Mouse (Mus musculus) intestine, embryonic 14.5 days (tissue): ENCODE measurements at regions not wholly inside any gene's neighbourhood (a gene's known extent, or its start where the extent isn't known, plus 50 kb on each side); places are given as distances from the start of the nearest gene placed in this dataset.

ENCODE experiments used
- ATAC-seq: fragments of 200-750 bp; cut with Nextera tagmentation; replicated peaks from 2 replicates; pipeline ENCODE4 v1.8.0; 2017; ENCODE audit warnings: low read depth, moderate number of reproducible peaks, moderate TSS enrichment, moderate library complexity; ENCODE audit not compliant: low FRiP score, low TSS enrichment
- DNase-seq: peaks from one replicate; pipeline ENCODE4 v3.0.0-alpha.2; 2018; ENCODE audit warnings: low spot score
- H3K27ac ChIP-seq: fragments of 300-500 bp; sonication (generic); 2 replicates; pipeline ENCODE4 v1.5.1; 2014; ENCODE audit warnings: low read depth, mild to moderate bottlenecking, control low read depth
- H3K27me3 ChIP-seq: fragments of 300-500 bp; sonication (generic); replicated peaks from 2 replicates; pipeline ENCODE4 v1.6.1; 2014; ENCODE audit warnings: low read length, control low read depth; ENCODE audit not compliant: control insufficient read depth, insufficient read depth
- H3K36me3 ChIP-seq: fragments of 300-500 bp; sonication (generic); 2 replicates; pipeline ENCODE4 v1.6.1; 2014; ENCODE audit warnings: low read length, control low read depth; ENCODE audit not compliant: control insufficient read depth, insufficient read depth
- H3K4me1 ChIP-seq: fragments of 300-500 bp; sonication (generic); replicated peaks from 2 replicates; pipeline ENCODE4 v1.6.1; 2014; ENCODE audit warnings: low read length, control low read depth, mixed read lengths; ENCODE audit not compliant: control insufficient read depth, insufficient read depth
- H3K4me2 ChIP-seq: fragments of 300-500 bp; sonication (generic); 2 replicates; pipeline ENCODE4 v1.6.1; 2014; ENCODE audit warnings: low read length
- H3K4me3 ChIP-seq: fragments of 300-500 bp; sonication (generic); 2 replicates; pipeline ENCODE4 v1.5.1; 2014; ENCODE audit warnings: low read depth, low read length, control low read depth, mixed read lengths
- H3K9ac ChIP-seq: fragments of 300-500 bp; sonication (generic); 2 replicates; pipeline ENCODE4 v1.6.1; 2014; ENCODE audit warnings: mild to moderate bottlenecking, low read length
- H3K9me3 ChIP-seq: fragments of 300-500 bp; sonication (generic); 2 replicates; pipeline ENCODE4 v1.6.1; 2016; ENCODE audit warnings: low read length, control low read depth; ENCODE audit not compliant: control insufficient read depth
- WGBS: fragments of 180-500 bp; shearing (Covaris S2); extraction: QIAGEN DNeasy Blood & Tissue Kit; methylation state at CpG from one replicate; pipeline ENCODE4 v1.1.7; 2014; 5-methylcytosine and 5-hydroxymethylcytosine counted together

DNA sequence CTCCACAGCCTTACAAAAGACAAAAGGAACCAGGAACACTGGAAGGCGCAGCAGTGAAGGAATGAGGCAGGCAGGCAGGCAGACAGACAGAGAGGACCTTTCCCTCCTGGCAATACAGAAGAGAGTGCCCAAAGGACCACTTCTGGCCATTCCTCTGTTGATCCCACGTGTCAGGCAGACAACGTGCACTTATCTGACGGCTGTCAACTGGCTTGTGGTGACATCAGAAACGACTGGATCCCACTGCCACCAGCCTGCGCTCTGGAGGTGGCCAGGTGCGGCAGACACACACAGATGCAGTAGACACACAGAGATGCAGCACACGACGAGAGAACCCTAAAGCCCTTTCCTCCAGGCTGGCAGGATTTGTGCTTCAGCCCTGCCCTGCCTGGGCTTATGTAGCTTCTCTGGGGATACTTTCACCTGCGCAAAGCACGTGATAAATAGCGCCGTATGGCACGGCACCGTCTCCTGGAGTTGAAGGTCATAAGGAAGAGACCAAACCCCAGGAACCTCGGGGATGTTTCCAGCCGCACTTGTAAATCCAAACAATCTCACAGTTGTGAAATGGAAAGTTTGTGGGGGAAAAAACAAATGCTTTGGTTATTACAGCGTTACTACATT lies 116.6 kb downstream of the Lmo4 start:
- Histone ChIP-seq H3K27me3 (no peaks in the 10 kb centered on the region), H3K4me2 (0 out of 2 replicates have a peak overlapping the region, but pooled peaks have one; percentile 12), H3K4me3 (no peak overlapping the region), H3K9ac (no peak overlapping the region), H3K27ac (no peak overlapping the region), H3K9me3 (no peaks in the 10 kb centered on the region), H3K4me1 (0 out of 2 replicates have a peak, but pooled peaks cover 11% of the 10 kb centered on the region), H3K36me3 (no peaks in the 10 kb centered on the region)
- ATAC-seq = no peak
- WGBS = 50% methylated on average over 18 of the region's 18 CpGs
- no peak for DNase-seq

DNA sequence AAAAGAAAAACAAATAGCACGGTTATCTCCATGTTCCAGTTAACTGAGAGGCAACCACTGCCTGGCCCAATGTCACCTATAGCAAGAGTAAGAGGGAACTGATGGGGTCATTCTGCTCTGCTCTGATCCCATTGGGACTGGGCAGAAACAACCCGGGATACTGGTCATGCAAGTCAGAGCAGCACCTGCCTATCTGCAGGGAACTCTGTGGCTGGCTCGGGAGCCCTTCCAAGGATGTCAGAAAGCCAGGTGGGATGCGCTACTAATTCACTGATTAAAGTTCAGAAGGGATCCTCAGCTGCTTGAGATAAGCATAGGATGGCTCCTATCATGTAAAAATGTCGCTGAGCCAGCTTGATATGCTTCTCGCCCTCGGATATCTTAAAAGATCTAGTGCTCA lies 117.2 kb downstream of the Lmo4 start:
- Histone ChIP-seq H3K4me2 (0 out of 2 replicates have a peak overlapping the region, but pooled peaks have one; percentile 12), H3K27ac (no peak overlapping the region), H3K36me3 (no peaks in the 10 kb centered on the region), H3K4me3 (no peak overlapping the region), H3K4me1 (0 out of 2 replicates have a peak, but pooled peaks cover 11% of the 10 kb centered on the region), H3K27me3 (no peaks in the 10 kb centered on the region), H3K9ac (no peak overlapping the region), H3K9me3 (no peaks in the 10 kb centered on the region)
- DNase-seq = no peak
- 59% methylated on average over 7 of the region's 7 CpGs for WGBS
- ATAC-seq = 0 out of 2 replicates have a peak, but pooled peaks have one; percentile 7

DNA sequence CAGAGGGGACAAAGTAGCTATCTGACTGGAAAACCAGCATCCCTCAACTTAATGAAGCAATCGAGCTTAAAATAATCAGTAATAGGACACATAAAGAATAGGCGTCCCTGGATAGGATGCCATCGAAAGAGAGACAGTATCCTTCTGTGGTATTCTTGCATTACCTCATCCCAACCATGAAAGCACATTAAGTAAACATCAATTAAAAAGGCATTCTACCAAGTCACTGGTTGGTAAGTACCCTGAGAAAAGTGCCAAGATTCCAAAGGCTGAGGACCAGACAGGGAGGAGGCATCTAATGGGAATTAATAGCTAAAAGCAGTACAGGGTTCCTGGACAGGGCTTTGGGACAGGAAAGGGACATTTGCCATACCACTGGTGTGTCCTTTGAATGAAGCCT lies 118.8 kb downstream of the Lmo4 start:
- H3K4me1 ChIP-seq = 0 out of 2 replicates have a peak, but pooled peaks cover 11% of the 10 kb centered on the region
- no peak overlapping the region for H3K4me3 ChIP-seq
- DNase-seq (no peak), ATAC-seq (no peak)
- no peaks in the 10 kb centered on the region for H3K27me3 ChIP-seq
- H3K36me3 ChIP-seq = no peaks in the 10 kb centered on the region
- WGBS = 81% methylated on average over 3 of the region's 3 CpGs
- H3K9me3 ChIP-seq = no peaks in the 10 kb centered on the region
- no peak overlapping the region for H3K4me2 ChIP-seq
- no peak overlapping the region for H3K9ac ChIP-seq
- H3K27ac ChIP-seq = no peak overlapping the region

DNA sequence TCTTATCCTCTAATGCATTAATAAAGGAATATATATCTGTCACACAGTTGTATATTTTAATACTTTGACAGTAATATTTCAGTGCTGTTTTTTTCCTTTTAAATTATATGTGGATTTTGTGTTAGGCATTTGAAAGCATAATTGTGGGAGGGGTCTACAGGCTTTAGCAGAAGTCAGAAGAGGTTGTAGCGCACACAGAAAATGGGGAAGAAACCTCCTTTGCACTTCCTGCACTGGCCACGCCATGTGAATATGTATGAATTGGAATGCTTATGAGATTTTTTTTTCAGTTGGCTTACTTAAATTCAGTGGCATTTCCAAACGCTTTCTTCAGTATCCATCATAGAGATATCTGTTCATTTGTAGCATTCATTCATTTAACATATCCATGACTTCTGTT lies 125.1 kb downstream of the Lmo4 start:
- no peak for ATAC-seq
- no peaks in the 10 kb centered on the region for H3K27me3 ChIP-seq
- no peaks in the 10 kb centered on the region for H3K9me3 ChIP-seq
- no peak overlapping the region for H3K27ac ChIP-seq
- H3K9ac ChIP-seq = no peak overlapping the region
- no peaks in the 10 kb centered on the region for H3K36me3 ChIP-seq
- no peaks in the 10 kb centered on the region for H3K4me1 ChIP-seq
- no peak for DNase-seq
- H3K4me2 ChIP-seq = no peak overlapping the region
- 91% methylated on average over 3 of the region's 3 CpGs for WGBS
- H3K4me3 ChIP-seq = no peak overlapping the region

DNA sequence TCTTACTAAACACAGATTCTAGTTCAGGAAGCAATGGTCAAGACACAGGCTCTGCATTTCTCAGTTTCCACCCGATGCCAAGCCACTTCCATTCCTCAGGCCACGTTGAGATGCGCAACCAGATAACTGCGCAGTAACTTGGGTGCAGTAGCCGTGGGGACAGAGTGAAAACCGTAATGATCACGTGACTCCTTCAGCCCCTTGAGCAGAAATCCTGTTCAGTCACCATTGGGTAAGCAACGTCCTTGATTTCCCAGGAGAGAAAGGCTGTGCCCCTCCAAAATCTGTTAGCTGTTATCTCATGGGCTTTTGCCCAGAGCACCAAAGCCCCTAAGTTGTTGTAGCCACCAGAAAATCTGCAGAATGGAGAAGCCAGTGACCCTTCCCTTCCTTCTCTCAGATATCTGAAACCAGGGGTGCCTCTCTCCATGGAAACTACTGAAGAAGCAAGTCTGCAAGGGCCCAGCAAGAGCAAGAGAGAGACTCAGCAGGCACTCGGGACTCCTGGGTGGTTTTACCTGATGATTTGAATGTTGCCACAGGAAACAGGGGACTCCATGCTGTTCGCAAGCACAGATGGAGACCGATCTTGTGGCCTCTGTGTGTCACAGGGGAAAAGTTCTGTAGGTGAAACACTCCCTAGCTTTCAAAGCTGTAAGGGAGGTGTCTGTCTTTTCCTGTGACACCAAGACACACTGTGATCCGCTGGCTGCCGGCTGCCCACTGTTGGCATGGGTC lies 126.7 kb downstream of the Lmo4 start:
- Histone ChIP-seq H3K4me3 (no peak overlapping the region), H3K9me3 (no peaks in the 10 kb centered on the region), H3K27ac (no peak overlapping the region), H3K9ac (no peak overlapping the region), H3K27me3 (no peaks in the 10 kb centered on the region), H3K4me2 (no peak overlapping the region), H3K4me1 (no peaks in the 10 kb centered on the region), H3K36me3 (no peaks in the 10 kb centered on the region)
- DNase-seq = no peak
- 84% methylated on average over 13 of the region's 13 CpGs for WGBS
- no peak for ATAC-seq

DNA sequence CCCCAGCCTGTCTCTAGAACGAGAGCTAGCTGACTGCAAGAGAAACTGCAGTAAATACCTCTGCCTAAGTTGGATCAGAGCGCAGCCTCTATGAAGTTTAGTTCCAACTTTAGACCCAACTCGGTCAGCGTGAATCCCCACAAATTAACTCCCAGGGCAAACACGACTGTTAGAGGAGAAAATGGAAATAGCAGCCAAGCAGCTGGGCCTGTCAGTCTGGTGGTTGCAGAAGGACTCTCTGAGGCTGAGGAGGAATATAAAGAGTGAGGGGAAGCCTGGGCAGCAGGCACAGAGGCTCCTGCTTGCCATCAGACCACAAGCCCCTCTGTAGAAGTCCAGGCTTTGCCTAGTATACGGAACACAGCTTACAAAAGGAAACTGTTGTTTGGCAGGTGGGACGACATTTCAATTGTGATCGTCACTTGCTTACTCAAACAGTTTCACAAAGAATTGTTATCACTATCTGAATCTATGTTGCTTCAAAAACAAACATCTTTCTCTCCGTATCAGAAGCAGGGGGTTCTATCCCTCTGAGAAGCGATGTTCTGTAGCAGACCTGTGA lies 135.0 kb downstream of the Lmo4 start:
- Histone ChIP-seq H3K4me3 (no peak overlapping the region), H3K27me3 (no peaks in the 10 kb centered on the region), H3K27ac (no peak overlapping the region), H3K4me1 (no peaks in the 10 kb centered on the region), H3K4me2 (no peak overlapping the region), H3K36me3 (no peaks in the 10 kb centered on the region), H3K9me3 (no peaks in the 10 kb centered on the region), H3K9ac (no peak overlapping the region)
- no peak for DNase-seq
- ATAC-seq = no peak
- 74% methylated on average over 10 of the region's 10 CpGs for WGBS

DNA sequence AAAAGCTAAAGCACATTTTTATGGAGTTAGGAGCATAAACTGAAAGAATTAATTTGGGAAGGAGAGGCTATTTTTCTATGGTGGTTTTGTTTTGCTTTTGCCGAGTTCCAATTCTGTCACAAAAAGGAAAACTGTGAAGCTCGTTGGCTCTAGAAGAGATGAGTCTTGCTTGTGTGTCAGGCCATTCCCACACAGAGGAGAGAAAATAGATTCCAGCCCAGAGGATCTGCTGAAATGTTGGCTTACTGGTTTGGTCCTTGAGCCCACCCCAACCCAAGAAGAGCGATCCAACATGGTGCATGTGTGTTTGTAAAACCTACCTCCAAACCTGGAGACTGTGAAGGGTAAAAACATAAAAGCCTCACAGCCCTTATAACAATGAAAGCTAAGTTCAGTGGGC lies 138.0 kb downstream of the Lmo4 start:
- no peaks in the 10 kb centered on the region for H3K27me3 ChIP-seq
- no peak overlapping the region for H3K4me2 ChIP-seq
- no peaks in the 10 kb centered on the region for H3K4me1 ChIP-seq
- DNase-seq (no peak), ATAC-seq (no peak)
- no peak overlapping the region for H3K27ac ChIP-seq
- H3K9me3 ChIP-seq = no peaks in the 10 kb centered on the region
- no peak overlapping the region for H3K4me3 ChIP-seq
- H3K36me3 ChIP-seq = no peaks in the 10 kb centered on the region
- H3K9ac ChIP-seq = no peak overlapping the region
- 73% methylated on average over 3 of the region's 3 CpGs for WGBS

DNA sequence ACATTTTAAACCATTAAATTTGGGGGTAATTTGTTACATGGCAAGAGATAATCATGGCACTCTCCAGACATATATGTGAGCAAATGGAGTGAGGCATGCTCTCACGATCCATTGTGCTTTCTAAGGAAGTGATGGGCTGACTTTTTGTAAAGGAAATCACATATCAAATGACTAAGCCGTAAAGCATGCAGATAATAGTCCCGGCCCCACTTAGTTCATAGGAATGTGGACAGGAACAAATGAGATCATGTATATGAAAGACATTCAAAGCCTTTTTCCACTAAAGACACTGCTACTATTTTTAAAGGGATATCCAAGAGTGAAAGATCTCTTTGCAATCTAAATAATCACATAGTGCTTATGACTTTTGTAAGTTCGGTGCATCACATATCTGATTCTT lies 146.9 kb downstream of the Lmo4 start:
- no peak for DNase-seq
- no peak for ATAC-seq
- 52% methylated on average over 4 of the region's 4 CpGs for WGBS
- Histone ChIP-seq H3K27me3 (no peaks in the 10 kb centered on the region), H3K4me3 (no peak overlapping the region), H3K36me3 (no peaks in the 10 kb centered on the region), H3K4me1 (no peaks in the 10 kb centered on the region), H3K9me3 (no peaks in the 10 kb centered on the region), H3K27ac (no peak overlapping the region), H3K9ac (no peak overlapping the region), H3K4me2 (no peak overlapping the region)
